Mouse (Mus musculus): ENCODE measurements around the gene Rnf2.

Gene Rnf2

DNA sequence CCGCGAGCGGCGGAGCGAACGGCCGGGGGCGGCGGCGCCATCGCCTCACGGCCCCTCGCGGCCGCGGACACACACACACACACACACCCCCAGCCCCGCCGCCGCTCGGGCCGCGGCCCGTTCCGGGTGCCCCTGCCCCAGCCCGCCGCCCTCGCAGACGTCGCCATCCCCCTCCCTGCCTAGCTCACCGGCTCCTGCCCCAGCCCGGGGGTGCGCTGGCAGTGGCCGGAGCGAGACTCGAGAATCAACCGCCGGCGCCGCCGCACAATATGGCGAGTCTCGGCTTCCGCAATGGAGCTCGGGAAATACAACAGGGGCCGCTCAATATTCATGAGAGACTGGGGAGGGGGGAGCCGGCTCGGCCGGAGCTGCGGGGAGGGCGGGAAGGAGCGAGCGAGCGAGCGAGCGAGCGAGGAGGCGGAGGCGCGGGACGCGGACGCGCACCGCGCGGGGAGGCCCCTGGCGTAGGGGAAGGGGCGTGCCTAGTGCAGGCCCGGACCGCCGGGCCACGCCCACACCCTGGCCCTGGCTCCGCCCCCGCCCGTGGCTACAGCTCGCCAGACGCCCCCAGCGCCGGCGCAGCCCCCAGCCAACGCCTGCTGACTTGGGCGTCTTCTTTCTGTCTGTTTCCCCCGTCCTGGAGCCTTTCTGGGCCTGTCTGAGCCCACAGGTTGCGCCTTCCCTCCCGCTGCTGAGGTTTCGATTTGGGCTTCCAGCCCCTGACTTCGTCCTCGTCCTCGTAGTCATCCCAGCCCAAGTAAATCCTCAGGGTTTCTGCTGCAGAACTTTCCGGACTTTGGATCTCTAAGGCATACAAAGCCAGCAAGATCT lies at the start of gene Rnf2:
Rnf2 (minus strand) TSS at position 425 of the 831 bp plus-strand sequence.
- DNase-seq, result peak; percentile 98

DNA sequence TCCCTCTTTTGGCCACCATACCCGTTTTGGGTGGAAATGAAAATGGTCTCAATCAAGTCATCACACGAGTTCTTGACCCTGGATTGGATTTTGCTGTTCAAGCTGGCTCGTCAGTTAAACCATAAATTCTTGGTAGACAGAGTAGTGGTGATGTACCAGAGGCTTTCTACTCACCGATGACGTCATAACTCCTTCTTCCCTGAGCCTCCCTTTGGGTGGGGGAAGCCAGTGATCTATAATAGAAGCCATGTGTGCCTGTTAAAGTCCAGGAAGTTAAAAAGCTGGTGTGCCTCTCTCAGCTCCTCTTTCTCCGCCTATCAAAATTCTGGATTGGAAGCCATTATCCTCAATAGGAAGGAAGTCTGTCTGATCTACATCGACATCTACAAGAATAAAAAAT lies 49.0 kb upstream of the Rnf2 start:
- no peak for DNase-seq

DNA sequence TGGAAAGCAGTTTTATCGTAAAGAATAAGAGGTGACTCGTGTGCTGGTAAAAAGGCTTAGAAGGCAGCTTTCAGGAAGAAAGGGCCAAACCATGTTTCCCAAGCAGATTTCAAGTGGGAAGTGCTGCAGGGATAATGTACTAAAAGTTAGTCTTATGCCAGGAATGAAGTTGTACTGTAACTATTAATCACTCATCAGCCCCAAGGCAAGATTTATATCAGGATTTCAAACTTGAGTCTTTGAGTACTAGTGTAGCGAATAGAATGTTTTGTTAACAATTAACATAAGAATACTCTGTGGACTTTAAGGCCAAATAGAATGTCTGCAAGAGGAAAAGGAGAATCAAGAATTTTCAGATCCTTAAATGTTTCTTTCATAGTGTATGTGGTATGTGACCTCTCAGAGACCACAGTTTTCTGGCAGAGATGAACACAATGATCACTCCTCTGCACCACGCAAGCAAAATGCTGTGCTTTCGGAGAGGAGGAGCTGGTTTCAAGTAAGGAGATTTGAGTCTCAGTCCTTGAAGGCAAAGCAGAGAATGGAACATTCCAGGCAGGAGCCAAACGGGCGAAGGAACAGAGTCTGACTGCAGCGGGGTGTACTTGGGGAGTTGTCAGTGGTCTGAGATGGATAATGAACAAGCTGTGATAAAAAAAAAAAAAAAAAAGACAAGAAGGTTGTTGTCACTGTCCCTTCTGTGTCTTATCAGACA lies 48.3 kb upstream of the Rnf2 start:
- peak; percentile 36 for DNase-seq

DNA sequence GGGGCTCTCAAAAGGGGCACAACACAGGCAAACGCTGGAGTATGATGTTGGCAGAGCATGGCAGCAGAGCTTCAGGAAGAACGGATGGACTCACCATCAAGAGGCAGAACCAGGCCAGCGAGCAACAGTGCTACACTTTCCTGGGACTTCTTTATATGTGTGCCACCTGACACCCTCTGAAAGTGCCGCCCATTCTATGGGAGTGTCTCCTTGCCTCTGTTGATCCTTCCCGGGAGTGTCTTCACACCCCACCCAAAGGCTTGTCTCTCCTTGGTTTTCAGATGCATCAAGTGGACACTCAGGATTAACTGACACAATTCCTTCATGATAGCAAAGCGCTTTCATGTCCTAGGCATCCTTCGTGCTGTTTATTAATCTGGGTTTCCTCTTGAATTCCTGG lies 44.8 kb upstream of the Rnf2 start:
- no peak for DNase-seq

DNA sequence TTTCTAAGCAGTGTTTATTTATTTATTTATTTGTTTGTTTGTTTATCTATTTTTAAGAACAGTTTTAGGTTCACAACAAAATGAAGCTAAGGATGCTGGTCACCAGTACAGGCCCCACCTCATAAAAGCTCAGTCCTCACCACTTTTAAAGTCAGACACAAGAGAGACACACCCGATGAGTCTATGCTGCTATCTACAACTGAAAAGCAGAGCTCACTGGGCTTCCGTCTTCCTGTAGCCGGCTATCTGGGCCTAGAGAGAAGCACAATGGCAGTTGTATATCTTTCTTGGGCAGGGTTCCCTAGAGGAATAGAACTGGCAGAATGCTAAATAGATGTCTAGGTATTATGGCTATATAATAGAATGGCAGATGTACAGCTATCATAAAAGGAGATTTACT lies 43.8 kb upstream of the Rnf2 start:
- no peak for DNase-seq

DNA sequence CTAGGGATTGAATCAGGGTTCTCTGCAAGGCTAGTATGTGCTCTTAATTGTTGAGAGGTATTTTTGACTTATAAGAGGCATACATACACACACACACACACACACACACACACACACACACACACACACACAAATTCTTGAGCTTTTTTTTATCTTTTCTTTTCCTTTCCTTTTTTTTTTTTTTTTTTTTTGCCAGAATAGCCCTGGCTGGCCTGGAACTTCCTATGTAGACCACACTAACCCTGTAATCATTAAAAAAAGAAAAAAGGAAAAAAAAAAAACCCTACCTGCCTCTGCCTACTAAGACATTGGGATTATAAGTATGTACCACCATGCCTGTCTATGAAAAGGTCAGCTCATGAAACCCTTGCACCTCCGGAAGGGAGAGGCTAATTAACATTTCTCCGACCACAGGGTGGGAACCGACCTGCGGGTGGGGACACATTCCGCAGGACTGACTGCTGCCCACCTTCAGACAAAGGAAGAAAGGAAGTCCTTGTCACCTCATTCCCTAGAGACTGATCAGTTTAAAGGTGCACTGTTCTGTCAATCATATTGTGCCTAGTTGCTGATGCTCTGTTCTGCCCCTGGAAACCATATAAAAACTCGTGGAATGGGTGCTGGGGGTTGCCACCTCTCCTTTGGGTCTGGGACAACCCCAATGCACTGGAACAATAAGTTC lies 43.2 kb upstream of the Rnf2 start:
- DNase-seq, result no peak

DNA sequence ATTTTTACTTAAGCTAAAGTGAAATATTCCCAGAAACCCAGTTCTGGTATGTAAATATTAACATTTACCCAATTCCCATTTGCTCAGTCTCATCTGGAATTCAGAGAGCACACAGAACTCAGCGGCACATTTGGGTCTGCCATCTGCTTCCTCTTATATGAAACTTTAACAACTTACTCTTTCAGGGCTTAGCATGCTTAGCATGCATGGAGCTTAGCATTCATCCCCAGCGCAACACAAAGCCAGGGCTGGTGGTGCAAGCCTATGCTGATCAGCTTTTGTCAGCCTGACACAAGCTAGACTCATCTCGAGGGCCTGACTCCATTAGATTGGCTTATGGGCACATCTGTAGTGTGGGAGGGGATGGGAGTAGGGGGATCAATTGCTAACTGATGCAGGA lies 25.9 kb upstream of the Rnf2 start:
- no peak for DNase-seq

DNA sequence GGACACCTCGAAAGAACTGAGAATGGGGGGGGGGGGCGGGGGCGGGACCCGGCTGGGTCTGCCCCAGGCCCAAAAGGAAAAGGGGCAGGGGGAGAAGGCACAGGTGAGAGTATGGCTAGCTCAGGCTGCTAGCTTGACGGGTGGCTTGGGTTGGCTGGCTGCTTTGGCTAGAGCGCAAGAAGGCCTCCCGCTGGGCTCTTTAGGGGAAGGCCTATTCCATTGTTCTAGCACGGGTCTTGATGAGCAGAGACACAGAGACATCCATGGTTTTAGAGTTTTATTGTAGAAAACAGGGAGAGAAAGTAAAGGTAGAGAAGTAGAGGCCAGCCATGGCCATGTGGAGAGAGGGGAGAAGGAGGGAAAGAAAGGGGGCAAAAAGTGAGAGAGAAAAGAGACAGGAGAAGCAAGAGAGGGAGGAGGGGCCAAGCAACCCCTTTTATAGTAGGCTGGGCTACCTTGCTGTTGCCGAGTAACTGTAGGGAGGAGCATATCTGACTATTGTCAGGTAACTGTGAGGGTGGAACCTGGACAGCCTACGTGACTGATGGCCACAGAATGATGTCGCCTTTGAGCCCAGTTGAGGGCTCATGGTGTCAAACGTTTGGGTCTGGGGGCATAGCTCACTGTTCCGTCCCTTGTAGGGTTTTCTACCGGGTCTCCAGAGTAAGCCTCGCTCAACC lies 17.0 kb upstream of the Rnf2 start:
- DNase-seq, result no peak

DNA sequence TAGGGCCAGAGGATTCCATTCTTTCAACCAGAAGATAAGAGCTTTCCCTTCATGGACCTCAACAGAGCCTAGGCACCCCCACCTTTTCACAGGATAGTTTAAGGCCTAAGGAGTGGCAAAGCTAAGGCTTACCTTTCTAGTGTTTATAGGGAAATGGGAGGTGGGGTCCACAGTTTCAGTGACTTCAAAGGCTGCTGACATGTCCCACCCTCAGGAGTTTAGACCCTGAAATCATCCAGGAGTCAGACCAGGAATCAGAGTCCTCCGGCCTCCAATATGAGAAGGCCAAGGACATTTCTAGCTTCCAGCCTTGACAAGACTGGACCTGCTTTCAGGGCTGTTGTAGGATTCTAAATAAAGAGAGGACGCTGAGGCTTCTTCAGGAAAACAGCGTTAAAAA lies 16.1 kb upstream of the Rnf2 start:
- no peak for DNase-seq

DNA sequence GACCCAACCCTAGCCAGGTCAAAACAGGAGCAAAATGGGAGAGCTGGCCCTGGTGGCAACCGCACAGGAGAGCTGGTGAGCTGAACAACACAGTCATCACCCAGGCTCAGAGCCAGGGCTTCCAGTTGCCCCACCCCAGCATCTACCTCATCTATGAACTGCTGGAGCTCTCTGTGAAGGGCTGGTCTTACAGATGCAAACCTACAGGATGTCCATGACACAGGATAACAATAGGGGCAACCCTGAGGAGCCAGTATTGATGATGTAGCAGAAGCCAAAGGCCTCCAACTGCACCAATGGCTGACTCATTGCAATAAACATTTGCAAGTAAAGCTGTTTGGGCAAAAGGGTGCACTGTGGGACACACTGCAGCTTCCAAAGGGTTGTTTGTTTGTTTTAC lies 15.0 kb upstream of the Rnf2 start:
- DNase-seq, result no peak

DNA sequence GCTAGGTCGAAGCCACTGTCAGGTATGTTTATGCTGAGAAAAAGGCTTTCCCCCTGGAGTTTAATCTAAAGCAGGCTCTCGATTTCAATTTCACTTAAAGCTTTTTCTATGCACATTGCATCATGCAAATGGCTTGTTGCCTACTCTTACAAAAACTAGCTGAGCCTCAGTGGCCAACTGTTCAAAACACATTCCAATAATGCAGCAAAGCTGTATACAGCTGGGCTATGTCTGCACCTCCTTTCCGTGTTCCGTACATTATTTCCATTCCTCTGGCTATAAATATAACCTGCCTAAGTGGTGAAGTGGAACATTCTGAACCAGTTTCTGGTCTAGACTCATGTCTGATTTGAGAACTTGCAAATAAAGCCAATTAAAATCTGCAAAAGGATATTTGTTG lies 13.4 kb upstream of the Rnf2 start:
- DNase-seq, result no peak

DNA sequence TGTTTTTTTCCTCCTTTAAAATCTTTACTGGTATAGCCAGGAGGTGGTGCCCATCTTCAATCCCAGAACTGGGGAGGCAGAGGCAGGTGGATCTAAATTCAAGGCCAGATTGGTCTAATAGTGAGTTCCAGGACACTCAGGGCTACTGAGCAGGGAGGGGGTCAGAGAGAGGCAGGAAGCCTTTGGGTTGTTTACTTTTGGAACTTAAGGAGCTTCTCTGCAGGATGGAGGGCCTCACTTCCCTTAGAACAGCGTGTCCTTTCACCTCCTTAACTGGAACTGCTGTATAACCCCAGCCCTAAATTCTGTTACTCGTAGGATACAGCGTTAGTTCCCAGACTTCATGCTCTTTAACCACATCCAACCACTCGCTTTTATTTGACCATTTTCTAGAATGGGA lies 10.1 kb upstream of the Rnf2 start:
- DNase-seq, result no peak

DNA sequence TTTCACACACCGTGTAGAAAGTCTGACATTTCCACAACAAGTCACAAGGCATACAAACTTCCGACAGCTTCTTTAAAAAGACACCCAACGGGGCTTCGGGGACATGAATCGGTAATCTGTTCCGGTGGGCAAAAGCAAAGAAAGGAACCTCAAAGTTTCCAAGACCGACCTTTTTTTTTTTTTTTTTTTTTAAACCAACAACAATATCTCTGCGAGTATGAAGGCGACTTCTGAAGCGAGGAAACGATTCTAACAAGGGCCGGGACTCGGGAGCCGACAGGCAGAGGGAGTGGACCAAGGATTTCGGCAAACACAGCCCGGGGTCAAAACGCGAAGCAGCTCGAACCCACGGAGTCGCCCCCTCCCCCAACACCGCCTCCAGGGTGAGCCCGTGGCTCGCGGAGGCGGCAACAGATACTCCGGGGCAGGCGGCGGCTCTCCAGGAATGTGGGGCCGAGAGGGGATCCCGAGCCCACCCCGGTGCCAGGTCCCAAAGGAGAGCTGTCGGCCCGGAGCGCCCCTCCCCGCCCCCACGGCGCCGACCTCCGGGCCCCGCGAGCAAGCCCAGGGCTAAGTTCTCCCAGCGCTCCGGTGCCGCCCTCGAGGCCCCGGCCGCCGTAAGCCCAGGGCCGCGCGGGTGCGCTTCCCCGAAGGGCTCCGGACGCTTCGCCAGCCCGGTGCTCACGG lies 797 bp downstream of the Rnf2 start:
- DNase-seq, result peak; percentile 79

DNA sequence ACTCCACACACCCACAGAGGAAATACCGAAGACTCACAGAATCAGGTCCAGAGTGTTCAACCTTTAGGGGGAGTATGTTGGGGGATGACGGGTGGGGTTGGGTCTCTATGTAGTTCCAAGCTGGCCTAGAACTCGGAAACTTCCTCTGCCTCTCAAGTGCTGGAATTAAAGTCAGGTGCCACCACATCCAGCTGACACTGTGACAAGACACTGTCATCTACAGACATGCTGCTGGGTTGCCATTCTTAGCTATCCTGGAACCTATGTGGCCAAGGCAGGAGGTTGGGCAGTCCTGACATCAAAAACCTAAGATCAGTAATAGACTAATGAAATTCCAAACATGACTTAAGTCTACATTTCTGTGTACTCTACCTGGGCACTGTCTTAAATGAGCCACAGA lies 2.4 kb downstream of the Rnf2 start:
- DNase-seq, result no peak

DNA sequence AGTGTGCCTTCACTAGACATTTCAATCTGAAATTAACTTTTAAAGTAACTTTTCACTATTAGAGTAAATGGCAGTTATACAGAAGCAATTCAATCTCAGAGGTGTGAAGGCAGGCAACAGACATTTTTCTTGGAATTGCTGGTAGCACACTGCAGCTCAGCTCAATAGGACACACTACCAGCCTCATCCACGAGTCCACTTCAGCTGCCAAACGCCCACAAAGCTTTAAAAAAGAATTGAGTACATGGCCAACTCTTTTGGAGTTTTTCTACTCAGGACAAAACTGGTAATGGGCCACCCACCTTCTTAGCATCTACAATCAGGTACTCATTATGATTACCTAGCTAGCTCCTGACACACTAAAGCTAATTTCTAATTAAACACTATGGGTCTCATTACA lies 2.8 kb downstream of the Rnf2 start:
- no peak for DNase-seq

DNA sequence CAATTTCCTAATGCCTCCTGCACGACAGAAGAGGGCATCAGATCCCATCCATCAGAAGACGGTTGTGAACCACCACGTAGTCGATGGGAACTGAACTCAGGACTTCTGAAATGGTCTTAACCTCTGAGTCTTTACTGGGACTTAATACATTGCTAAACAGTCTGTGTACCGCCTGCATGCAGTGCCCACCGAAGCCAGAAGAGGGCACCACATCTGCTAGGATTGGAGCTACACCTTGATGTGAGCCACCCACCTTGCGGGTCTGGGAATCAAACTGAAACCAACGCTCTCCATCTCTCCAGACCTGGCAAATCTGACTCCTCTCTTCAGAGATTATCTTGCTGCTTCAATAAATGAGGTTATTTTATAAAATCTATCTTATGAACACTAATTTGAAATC lies 3.7 kb downstream of the Rnf2 start:
- DNase-seq, result peak; percentile 60

DNA sequence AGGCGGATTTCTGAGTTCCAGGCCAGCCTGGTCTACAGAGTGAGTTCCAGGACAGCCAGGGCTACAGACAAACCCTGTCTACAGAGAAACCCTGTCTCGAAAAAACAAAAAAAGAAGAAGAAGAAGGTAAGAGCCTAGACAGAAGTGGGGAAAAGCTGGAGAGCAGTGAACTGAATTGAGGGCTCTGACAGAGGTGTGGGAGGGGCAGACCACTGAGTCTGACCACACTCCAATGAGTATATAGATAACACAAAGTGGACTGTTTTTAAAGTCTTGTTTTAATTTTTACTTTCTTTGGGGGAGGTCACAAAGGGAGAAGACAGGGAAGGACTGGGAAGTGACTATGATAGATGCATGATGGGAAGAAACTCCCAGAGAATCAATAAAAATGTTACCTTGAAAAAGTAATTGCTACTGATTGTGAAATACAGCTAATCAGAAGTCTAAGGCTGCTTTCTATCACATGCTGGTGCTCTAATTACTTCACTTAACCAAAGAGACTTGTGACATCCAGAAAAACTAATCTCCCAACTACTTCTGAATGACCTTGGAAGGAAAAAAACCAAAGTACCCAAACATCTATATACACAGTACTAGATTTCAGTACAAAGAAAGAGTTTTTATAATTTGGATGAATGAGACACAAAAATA lies 5.0 kb downstream of the Rnf2 start:
- DNase-seq, result no peak

DNA sequence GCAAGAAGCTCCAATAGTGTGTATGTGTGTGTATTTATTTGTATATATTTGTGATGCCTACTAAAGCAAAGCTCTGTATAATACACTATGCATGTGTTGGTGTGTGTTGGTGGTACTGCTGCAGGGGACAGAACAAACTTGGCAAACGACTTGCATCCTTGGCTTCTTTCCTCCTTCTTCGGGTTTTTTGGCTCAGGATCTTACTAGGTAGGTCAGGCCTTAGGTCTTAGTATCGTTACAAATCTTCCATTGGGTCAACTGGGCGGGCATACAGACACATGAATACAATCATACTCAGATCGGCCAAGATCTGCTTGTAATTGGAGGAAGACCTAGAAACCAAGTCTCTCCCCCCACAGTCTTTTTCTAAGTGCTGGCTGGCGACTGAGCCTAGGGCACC lies 6.0 kb downstream of the Rnf2 start:
- DNase-seq, result no peak

DNA sequence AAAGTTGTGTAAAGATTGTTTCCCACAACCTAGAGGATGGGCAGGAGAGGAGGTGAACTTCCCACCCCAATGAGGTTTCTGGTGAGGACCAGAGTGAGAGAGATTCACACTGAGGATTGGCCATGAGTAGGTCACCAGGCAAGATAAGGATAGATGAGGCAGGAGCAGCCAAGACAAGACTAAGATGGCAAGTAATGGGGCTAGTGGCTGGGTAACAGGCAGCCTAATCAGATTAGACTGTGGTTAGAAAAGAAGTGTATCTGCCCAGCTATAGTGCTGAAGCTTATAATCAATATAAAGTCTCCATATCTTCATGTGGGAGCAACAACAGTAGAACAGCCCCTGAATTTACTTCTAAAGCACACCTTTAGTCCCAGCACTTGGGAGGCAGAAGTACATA lies 6.9 kb downstream of the Rnf2 start:
- no peak for DNase-seq

DNA sequence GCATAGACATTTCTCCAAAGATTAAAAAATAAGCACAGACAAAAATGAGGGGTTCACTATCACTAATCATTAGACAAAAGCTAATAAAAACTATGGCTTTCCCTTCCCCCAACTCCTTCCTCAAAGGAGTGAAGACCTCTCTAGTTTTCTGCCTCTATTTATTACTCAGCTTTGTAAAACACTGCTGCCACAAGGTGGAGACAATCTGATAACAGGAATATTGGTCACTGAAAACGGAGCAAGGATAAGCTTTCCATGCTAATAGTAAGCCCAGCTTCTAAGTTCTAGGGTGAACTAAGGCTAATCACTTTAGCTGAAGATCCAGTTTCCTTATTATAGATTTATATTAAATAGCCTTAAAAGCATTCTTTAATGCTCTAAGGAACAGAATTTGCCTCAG lies 8.3 kb downstream of the Rnf2 start:
- no peak for DNase-seq

DNA sequence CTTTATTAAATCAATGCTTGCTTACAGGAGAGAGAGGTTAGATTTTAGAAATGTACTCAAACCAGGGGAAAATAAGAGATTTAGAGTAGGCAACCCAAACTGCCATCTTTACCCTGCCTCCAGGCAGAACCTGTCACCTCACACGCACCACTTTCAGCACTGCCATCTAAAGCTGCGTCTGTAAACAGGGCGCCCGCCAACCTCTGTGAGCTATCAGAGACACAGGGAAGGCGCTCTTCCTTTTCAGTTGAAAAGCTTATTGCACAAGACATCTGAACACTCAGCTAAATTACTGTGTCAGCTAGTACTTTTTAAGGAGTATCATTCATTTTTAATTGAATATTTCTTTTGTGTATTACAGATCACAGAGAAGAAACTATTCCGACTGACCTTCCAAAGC lies 10.9 kb downstream of the Rnf2 start:
- DNase-seq, result no peak

DNA sequence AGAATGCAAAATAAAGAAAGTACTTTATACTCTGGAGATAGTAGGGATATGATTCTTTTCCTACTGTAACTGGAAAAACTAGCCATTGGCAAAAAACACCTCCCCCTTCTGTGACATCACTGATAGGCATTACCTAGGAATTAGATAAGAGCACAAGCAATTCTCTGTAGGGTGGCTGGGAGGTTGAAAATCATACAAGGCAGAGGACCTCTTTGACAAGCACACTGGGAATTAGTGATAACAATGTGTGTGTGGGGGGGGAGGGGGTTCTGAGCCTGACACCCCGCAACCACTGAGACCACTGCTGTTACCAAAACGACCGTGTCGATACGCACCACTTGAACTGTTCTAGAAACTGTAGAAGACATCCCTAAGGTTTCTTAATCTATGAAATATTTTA lies 16.0 kb downstream of the Rnf2 start:
- no peak for DNase-seq
